Mouse (Mus musculus): ENCODE measurements around the gene Gsta2. TPM values are rescaled to one million over a fixed set of nuclear protein-coding genes. Genes with fewer than 3 reads are reported as not detected.

The Gsta2 gene
- polyA plus RNA-seq, 1 experiment from 2014 or later, result 320 TPM

- no peaks in the 10 kb centered on the region for H3K36me3 ChIP-seq (ENCODE audit: insufficient read depth, low read length)
- H3K27ac ChIP-seq, result no peak overlapping the region
- H3K9ac ChIP-seq (ENCODE audit: low read depth, low read length), result no peak overlapping the region
- H3K27me3 ChIP-seq (ENCODE audit: insufficient read depth, low read length), result peaks cover 16% of the 10 kb centered on the region
- H3K9me3 ChIP-seq (replicated peaks; ENCODE audit: low read length), result no peaks in the 10 kb centered on the region
- H3K4me3 ChIP-seq (replicated peaks; ENCODE audit: low read depth, low read length), result no peak overlapping the region
- TF ChIP-seq CTCF (IDR thresholded peaks at IDR 0.05; ENCODE audit: low read depth), result no peak
- 50% methylated on average over 7 of the region's 7 CpGs for WGBS
- peaks cover 6% of the 10 kb centered on the region for H3K4me1 ChIP-seq (replicated peaks; ENCODE audit: insufficient read depth, low read length)
- ATAC-seq (replicated peaks; ENCODE audit: low FRiP score, low read depth), result no peak
- DNase-seq (ENCODE audit: low spot score), result no peak
- H3K4me2 ChIP-seq (ENCODE audit: low read length), result no peak overlapping the region
Measured at GRCm38 (mm10) chr9:78394602-78395001, 39.0 kb upstream of the Gsta2 start.

GRCm38 (mm10) chr9:78393741-78394140 lies 38.2 kb upstream of the Gsta2 start:
- TF ChIP-seq CTCF (IDR thresholded peaks at IDR 0.05; ENCODE audit: low read depth), result no peak
- WGBS, result 85% methylated on average over 10 of the region's 10 CpGs

GRCm38 (mm10) chr9:78389981-78390380 lies 34.4 kb upstream of the Gsta2 start:
- Histone ChIP-seq H3K27me3 (ENCODE audit: insufficient read depth, low read length) (peaks cover 1% of the 10 kb centered on the region; the same call in 1 of the 2 replicates), H3K9ac (ENCODE audit: low read depth, low read length) (no peak overlapping the region), H3K4me2 (ENCODE audit: low read length) (no peak overlapping the region), H3K4me1 (replicated peaks; ENCODE audit: insufficient read depth, low read length) (no peaks in the 10 kb centered on the region), H3K4me3 (replicated peaks; ENCODE audit: low read depth, low read length) (no peak overlapping the region), H3K36me3 (ENCODE audit: insufficient read depth, low read length) (no peaks in the 10 kb centered on the region), H3K27ac (no peak overlapping the region), H3K9me3 (replicated peaks; ENCODE audit: low read length) (no peaks in the 10 kb centered on the region)
- DNase-seq (ENCODE audit: low spot score) (no peak), ATAC-seq (replicated peaks; ENCODE audit: low FRiP score, low read depth) (no peak)
- WGBS, result 40% methylated on average over 5 of the region's 5 CpGs
- no peak for TF ChIP-seq CTCF (IDR thresholded peaks at IDR 0.05; ENCODE audit: low read depth)

More at GRCm38 (mm10) chr9:78393741-78394140, 38.2 kb upstream of the Gsta2 start:
- Histone ChIP-seq H3K4me1 (replicated peaks; ENCODE audit: insufficient read depth, low read length) (peaks cover 6% of the 10 kb centered on the region), H3K27ac (no peak overlapping the region), H3K9ac (ENCODE audit: low read depth, low read length) (no peak overlapping the region), H3K4me2 (ENCODE audit: low read length) (no peak overlapping the region), H3K36me3 (ENCODE audit: insufficient read depth, low read length) (no peaks in the 10 kb centered on the region), H3K9me3 (replicated peaks; ENCODE audit: low read length) (no peaks in the 10 kb centered on the region), H3K4me3 (replicated peaks; ENCODE audit: low read depth, low read length) (no peak overlapping the region), H3K27me3 (ENCODE audit: insufficient read depth, low read length) (peaks cover 16% of the 10 kb centered on the region)
- no peak for DNase-seq (ENCODE audit: low spot score)
- no peak for ATAC-seq (replicated peaks; ENCODE audit: low FRiP score, low read depth)

GRCm38 (mm10) chr9:78386947-78387346 lies 31.4 kb upstream of the Gsta2 start:
- ATAC-seq (replicated peaks; ENCODE audit: low FRiP score, low read depth) (no peak), DNase-seq (ENCODE audit: low spot score) (no peak)
- H3K4me2 ChIP-seq (ENCODE audit: low read length), result no peak overlapping the region
- TF ChIP-seq CTCF (IDR thresholded peaks at IDR 0.05; ENCODE audit: low read depth), result no peak
- H3K4me3 ChIP-seq (replicated peaks; ENCODE audit: low read depth, low read length), result no peak overlapping the region
- H3K9ac ChIP-seq (ENCODE audit: low read depth, low read length), result no peak overlapping the region
- no peak overlapping the region for H3K27ac ChIP-seq
- H3K4me1 ChIP-seq (replicated peaks; ENCODE audit: insufficient read depth, low read length), result no peaks in the 10 kb centered on the region
- no peaks in the 10 kb centered on the region for H3K27me3 ChIP-seq (ENCODE audit: insufficient read depth, low read length)
- no peaks in the 10 kb centered on the region for H3K9me3 ChIP-seq (replicated peaks; ENCODE audit: low read length)
- no peaks in the 10 kb centered on the region for H3K36me3 ChIP-seq (ENCODE audit: insufficient read depth, low read length)
- 84% methylated on average over 7 of the region's 7 CpGs for WGBS

GRCm38 (mm10) chr9:78385893-78386292 lies 30.3 kb upstream of the Gsta2 start:
- Histone ChIP-seq H3K9ac (ENCODE audit: low read depth, low read length) (no peak overlapping the region), H3K27me3 (ENCODE audit: insufficient read depth, low read length) (no peaks in the 10 kb centered on the region), H3K4me3 (replicated peaks; ENCODE audit: low read depth, low read length) (no peak overlapping the region), H3K4me2 (ENCODE audit: low read length) (no peak overlapping the region), H3K4me1 (replicated peaks; ENCODE audit: insufficient read depth, low read length) (no peaks in the 10 kb centered on the region), H3K36me3 (ENCODE audit: insufficient read depth, low read length) (no peaks in the 10 kb centered on the region), H3K9me3 (replicated peaks; ENCODE audit: low read length) (no peaks in the 10 kb centered on the region), H3K27ac (no peak overlapping the region)
- ATAC-seq (replicated peaks; ENCODE audit: low FRiP score, low read depth), result 0 out of 2 replicates have a peak, but pooled peaks have one; percentile 33
- peak; percentile 74 for TF ChIP-seq CTCF (IDR thresholded peaks at IDR 0.05; ENCODE audit: low read depth)
- WGBS, result 40% methylated on average over 3 of the region's 3 CpGs
- peak; percentile 33 for DNase-seq (ENCODE audit: low spot score)

GRCm38 (mm10) chr9:78378113-78378785 lies 22.7 kb upstream of the Gsta2 start, which contains the start of gene Ooep:
TSS of gene Ooep (minus strand) at chr9:78378725.
- no peaks in the 10 kb centered on the region for H3K36me3 ChIP-seq (ENCODE audit: insufficient read depth, low read length)
- peak within 1 kb of the TSS; percentile 8; the same call in 1 of the 2 replicates for H3K4me3 ChIP-seq (replicated peaks; ENCODE audit: low read depth, low read length)
- no peaks in the 10 kb centered on the region for H3K27me3 ChIP-seq (ENCODE audit: insufficient read depth, low read length)
- no peaks in the 10 kb centered on the region for H3K9me3 ChIP-seq (replicated peaks; ENCODE audit: low read length)
- H3K27ac ChIP-seq, result no peak within 1 kb of the TSS
- peak; percentile 61 for DNase-seq (ENCODE audit: low spot score)
- peak; percentile 9; the same call in 1 of the 2 replicates for TF ChIP-seq CTCF (IDR thresholded peaks at IDR 0.05; ENCODE audit: low read depth)
- WGBS, result 5% methylated on average over 23 of the region's 23 CpGs
- peaks cover 6% of the 10 kb centered on the region; the same call in 1 of the 2 replicates for H3K4me1 ChIP-seq (replicated peaks; ENCODE audit: insufficient read depth, low read length)
- H3K9ac ChIP-seq (ENCODE audit: low read depth, low read length), result no peak within 1 kb of the TSS
- ATAC-seq (replicated peaks; ENCODE audit: low FRiP score, low read depth), result peak; percentile 90
- H3K4me2 ChIP-seq (ENCODE audit: low read length), result peak within 1 kb of the TSS; percentile 59

Data from kidney, postnatal 0 days (tissue).